Mouse (Mus musculus): ENCODE results near the gene Gck.
A peak's percentile ranks its signal among the peaks of the same experiment; 100 is the strongest.

Gene Gck

DNA sequence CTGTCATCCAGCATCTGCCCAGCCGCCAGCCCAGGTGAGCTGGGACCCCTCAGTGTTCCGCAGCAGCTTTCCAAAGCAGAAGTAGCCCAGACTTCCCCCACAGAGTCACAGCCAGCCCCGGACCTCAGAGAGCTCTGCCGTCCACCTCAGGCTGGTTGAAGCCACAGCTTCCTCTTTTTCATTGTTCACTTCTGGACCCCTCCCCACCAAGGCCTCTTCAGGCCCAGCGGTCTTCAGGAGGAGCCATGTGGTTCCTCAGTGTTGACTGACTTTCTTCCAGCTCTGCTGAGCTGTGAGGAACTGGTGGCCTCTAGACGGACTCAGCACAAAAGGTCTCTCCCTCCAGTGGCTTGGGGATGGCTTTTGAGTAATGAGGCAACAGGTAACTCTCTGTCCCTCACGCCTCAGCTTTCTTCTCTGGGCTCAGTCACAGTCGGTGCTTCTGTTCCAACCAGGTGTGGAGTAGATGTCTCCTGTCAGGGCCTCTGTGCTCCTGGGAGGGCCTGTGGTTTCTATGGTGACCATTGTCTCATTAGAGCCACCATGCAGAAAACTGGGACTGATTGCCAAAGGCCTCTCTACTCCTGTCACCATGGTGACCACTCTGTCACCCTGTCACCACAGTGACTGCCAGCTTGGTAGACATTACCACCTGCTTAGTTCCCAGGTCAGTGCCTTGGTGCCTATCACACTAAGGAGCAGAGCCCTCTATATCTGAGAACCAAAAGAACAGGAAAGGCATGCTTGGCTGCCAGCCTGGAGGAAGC lies at the start of gene Gck:
Gck (minus strand) TSS at position 496 of the 767 bp plus-strand sequence.
- no peak for DNase-seq (ENCODE audit: low spot score in 2 of 2)

DNA sequence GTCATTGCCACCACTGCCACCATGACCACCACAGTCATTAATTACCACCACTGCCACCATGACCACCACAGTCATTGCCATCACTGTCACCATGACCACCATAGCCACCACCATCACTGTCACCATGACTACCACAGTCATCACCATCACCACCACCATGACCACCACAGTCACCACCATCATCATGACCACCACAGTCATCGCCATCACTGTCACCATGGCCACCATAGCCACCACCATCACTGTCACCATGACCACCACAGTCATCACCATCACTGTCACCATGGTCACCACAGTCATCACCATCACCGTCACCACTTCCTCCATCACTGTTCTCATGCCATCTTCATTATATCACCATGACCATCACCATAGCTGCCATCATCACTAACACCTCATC lies 48.6 kb upstream of the Gck start:
- no peak for DNase-seq (ENCODE audit: low spot score in 2 of 2)

DNA sequence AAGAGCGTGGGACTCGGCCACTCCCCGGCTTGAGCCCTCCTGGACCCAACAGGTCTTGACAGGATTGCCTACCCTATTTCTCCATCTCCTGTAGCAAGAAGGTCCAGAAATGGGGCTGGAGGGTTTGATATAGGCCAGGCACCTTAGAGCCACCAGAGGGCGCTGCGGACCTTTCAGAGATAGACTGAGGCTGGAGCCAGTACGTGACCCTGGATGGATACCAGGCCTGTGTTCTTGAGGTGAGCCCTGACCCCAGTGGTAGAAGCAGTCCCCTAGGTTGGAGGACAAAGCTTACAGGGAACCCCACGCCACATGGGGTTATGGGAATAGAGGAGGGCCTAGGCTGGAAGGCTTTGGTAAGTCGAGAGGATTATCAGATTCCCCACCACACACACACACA lies 46.1 kb upstream of the Gck start:
- DNase-seq (ENCODE audit: low spot score in 2 of 2) = peak in 1 of 2 experiments; percentile 68

DNA sequence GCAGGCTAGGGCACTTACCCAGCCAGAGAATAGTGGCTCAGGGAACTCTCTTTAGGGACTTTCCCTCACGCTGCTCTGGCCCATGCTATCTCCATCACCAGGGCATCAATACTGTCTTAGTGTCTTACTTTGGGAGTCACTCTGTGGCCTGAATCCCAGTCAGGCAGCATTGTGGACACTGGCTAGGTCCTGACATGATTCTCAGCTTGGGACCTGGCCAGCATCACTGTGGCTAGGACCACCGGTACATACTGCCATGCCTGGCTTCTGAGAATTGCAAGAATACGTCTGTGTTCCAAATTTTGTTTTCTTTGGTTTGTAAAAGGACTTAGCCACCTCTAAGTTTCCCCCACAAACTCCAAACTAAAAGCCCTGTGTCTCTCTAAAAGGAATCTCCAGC lies 45.0 kb upstream of the Gck start:
- DNase-seq (ENCODE audit: low spot score in 2 of 2) = no peak

DNA sequence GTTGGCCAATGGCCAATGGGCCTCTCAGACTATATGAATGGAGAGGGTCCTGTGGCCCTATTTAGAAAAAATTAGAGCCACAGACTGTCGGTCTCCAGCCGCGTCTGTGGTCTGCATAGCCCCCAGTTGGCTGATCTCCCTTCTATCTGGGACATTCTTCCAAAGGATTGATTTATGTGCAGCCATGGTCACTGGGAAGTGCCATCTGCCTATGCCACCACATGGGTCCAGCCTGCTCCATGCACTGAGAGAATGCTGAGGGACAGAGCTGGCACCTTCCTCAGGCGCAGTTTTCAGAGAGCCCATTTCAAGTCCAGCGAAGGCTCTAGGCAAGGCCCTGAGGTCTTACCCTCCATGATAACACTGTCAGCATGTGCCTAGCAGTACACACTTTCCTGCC lies 44.3 kb upstream of the Gck start:
- no peak for DNase-seq (ENCODE audit: low spot score in 2 of 2)

DNA sequence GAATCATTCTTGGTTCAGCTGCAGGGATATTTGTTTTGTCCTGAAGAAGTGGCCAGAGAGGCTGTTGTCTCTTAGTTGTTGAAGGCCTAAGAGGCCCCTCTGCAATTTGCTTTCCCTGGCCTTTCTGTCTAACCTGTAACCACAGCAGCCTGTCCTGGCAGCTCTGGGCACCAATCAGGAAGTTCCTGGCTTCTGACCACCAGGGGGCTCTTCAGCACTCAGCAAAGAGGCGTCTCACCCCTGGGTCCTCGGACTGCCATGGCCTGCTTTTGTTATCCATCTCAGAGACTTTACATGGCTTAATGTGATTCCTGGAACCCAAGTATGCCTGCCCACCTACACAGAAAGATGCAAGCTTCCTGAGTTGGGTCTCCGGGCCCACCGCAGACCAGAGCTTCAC lies 41.0 kb upstream of the Gck start:
- DNase-seq (ENCODE audit: low spot score in 2 of 2) = no peak

DNA sequence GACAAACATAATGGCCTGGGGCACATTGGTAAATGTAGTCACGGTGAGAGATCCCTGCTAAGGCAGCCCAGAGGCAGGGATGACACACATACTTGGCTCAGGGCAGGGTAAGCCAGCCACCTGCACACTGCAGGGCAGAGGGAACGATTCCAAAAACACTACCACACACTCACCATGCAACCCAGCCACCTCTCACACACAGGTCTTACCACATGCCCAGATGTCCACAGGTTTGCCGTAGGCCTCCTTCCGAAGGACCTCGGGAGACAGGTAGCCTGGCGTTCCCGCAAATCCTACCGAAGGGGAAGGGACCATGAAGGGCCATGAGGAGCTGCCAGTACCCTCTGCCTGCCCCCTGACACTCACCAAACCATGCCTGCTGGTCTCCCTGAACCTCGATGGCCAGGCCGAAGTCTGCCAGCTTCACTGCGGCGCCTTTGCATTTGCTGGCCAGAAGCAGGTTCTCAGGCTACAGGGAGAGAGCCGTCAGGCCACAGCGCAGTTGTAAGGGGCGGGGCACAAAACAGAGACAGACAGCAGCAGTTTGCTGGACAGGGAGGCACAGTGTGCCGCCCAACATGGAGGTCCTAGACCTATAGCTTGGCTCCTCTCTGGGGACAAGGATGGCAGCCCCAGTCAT lies 40.2 kb upstream of the Gck start:
- no peak for DNase-seq (ENCODE audit: low spot score in 2 of 2)

DNA sequence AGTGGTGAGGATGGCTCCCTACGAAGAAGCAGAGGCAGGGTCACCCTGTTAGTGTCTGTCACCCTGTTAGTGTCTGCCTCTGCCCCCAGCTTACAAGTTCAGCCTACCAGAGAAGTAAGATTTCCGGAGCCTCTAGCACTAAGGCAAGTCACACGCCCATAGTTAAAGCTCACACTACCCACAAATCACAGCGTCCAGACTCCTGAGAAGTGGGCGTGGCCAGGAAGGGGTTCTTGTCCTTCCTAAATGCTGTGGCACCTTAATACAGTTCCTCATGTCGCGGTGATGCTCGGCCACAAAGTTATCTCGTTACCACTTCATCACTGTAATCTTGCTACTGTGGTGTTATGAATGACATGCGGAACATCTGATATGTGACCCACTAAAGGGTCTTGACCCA lies 38.2 kb upstream of the Gck start:
- no peak for DNase-seq (ENCODE audit: low spot score in 2 of 2)

DNA sequence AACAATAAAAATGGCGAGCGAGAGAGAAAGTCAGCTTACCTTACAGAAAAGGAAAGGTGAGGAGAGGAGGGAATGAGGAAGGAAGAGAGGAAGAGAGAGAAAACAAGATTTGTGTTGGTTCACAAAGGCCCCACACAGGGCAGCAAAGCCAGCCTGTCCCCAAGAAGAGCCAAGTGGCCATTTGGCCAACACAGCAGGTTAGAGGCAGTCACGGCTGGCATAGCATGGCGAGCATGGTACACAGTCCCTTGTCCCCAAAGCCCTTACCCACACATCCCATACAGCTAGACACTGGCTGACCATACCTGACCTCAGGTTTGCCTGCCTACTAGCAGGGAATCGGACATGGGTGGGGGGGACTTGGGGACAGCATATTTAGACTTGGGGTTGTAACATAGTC lies 33.7 kb upstream of the Gck start:
- DNase-seq (ENCODE audit: low spot score in 2 of 2) = no peak

DNA sequence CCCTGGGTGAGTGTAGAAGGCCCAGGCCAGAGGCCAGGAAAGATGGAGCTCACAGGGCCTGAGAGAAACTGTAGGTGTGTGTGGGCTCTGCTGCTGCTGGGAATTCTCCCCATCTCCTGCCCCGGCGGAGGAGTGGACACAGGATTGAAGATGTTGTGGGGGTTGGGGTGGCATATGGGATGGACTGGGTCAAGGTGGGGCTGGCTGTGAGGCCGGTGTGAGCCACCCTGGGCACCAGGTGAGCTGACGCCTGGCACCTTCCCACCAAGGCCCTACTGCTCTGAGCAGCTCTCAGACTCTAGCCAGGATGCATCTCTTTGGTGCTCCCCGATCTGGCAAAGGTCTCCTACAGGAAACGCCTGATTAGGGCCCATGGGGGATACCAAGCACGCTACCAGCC lies 31.4 kb upstream of the Gck start:
- no peak for DNase-seq (ENCODE audit: low spot score in 2 of 2)

DNA sequence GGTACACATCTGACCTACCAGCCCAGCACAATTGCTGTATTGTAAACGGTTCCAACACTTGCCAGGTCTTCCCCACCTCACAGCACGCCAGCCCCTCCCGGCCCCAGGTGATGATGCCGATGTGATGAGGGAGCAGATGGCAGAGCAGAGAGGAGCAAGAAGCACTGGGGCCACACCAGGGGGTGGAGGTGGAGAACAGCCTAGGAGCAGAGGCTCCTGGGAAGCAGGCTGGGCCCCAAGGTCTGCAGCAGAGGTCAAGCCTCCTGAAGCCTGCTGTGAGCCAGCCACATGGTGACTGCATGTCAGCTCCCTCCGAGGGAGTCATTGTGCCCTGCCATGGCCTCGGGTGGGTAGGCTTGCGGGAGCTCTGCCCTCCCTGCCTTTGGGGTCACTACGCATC lies 30.7 kb upstream of the Gck start:
- DNase-seq (ENCODE audit: low spot score in 2 of 2) = no peak

DNA sequence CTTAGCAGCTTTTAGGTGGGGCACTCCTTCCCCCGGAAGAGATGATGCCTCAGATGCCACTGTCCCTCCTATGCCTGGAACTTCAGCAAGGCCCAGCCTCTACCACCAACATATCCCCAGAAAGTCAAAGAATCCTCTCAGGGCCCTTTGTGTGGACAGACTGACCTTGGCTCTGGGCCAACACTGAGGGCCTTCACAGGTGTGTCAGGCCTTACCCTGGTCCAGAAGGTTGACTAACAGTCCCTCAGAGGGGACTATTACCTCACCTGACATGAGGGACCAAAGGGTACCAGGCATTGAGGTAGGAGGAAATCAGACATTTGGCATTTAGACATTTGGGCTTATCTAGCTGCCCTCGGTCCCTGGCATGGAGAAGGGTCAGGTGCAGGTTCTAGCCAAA lies 30.2 kb upstream of the Gck start:
- DNase-seq (ENCODE audit: low spot score in 2 of 2) = no peak

DNA sequence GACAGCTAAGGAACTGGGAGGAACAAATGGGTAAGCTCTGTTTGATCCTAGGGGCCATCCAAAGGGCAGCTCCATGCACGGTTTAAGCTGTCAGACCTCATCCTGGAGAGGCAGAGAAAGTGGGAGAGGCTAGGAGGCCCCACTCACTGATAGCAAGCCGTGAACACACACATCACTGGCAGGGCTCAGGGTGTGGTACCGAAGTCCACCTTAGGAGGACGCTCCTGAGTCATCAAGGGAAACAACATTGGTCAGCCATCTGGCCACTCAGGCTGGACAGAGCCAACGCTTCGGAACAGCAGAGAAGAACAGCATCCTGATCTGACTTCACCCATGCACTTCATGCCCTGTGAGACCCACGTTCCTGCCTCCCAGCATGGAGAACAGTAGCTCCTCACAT lies 29.2 kb upstream of the Gck start:
- no peak for DNase-seq (ENCODE audit: low spot score in 2 of 2)

DNA sequence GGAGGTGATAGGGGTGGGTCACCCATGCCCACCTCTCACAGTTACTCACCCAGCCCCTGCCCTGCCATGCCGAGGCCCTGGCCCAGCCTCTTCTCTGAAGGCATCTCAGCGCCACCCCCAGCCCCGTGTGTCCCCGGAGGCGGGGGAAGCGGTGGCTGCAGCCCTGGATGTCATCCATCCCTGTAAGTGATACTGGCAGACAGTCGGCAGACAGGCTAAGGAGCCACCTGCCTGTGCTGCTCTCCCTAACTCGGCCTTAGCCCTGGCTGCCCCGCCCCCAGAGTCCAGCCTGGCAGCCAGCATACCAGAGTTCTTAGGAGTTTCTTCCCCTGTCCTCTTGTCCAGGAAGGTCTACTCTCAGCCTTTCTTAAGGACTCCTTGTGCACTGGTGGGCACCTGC lies 26.2 kb upstream of the Gck start:
- DNase-seq (ENCODE audit: low spot score in 2 of 2) = no peak

DNA sequence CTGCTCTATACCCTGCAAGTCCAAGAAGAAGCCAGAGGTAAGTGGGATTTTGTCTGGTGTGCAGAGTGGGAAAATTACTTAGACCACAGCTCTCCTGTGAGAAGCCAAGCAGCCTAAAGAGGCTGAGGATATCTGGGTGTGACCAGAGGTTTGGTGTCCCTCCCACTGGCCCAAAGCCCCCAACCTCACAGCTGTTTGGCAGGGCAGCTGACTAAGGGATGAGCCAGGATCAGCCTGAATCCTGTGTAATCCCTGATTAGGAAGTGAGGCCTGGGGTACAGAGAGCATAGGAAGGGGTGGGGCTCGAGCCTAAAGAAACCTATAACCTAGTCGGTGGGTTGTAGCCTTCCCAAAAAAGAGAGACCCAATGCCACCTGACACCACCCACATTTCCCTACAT lies 25.2 kb upstream of the Gck start:
- no peak for DNase-seq (ENCODE audit: low spot score in 2 of 2)

DNA sequence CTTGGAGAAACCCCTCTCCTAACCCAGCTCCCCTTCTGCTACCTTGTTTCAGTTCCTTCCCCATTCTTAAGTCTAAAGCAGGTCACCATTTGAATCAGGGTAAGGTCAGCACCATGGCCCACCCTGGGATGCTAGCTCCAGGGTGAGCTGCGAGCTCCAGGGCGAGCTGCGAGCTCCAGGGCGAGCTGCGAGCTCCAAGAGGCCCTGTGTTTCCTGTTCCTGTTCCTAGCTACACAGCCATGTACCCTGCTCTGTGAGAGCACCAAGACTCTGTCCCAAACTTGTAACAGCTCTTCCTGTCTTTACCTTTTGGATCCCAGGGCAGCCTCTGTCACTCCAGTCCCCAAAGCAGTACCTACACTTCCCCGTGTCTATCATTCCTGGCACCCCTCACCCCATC lies 24.2 kb upstream of the Gck start:
- no peak for DNase-seq (ENCODE audit: low spot score in 2 of 2)

DNA sequence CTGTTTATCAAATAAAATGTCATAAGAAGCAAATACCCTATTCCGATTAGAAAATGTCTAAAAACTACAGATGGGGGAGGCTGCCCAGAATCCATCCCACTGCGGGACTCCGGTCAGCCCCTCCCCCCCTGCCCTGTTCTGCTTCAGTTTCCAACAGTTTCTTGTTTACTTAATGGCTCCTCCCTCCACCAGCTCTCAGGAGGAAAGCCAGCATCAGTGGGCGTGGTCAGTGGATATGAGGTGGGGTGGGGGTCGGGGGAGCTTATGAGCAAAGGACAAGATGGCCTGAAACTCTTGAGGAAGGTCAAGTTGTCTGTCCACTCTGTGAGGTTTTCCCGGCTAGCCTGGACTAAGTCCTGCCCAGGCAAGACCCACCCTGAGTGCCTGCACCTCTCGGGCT lies 23.3 kb upstream of the Gck start:
- DNase-seq (ENCODE audit: low spot score in 2 of 2) = no peak

DNA sequence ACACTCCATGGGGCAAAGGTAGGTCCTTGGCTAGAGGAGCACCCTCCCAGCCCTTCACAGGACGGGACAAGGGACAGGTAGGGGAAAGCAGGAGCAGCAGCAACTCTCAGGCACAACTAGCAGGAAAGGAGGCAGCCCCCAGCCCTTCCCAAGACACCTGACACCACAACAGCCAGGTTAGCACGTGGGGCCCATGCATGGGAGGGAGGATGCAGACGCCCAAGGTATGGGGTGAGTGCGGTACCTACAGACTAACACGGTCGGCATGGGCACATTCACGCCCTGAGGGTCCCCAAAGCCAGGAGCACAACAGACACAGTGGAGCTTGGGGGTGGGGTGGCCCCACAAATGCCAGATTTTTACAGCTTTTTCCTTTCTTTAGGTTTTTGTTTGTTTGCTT lies 21.3 kb upstream of the Gck start:
- DNase-seq (ENCODE audit: low spot score in 2 of 2) = no peak

DNA sequence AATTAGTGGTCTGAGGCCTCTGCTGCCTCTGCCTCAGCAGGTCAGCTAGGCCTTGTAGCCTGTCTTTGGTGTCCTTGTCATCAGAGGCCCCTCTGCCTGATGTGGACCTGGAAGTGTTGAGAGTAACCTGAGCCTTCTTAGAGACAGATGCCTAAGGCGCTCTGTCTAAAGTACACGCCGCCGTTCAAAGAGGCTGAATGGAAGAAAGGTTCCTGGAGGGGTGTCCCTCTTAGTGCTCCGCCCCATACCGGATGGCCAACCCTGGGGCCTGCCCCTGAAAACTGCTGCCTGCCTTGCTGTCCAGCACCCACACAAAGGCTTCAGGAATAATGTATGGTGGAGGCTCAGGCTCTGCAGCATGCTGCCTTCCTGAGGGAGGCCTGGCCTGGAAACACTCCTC lies 18.3 kb upstream of the Gck start:
- DNase-seq (ENCODE audit: low spot score in 2 of 2) = no peak

DNA sequence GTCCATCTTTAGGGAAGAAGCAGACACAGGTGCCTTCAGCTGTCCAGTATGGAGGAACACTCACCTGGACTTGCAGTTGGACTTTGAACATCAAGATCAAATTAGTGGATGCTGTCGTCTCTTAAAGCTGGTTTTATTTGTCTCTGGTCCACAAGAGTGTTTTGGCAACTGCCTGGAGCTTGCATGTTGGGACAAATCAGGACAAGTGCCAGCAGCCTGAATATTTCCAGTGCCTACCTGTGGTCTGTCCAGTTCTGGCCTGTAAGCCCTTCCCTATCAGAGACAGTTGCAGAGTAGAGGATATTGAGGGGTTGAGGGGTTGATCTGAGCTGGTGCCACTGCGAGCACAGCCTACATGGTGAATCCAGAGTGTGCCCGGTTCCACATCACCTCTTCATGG lies 16.9 kb upstream of the Gck start:
- no peak for DNase-seq (ENCODE audit: low spot score in 2 of 2)

DNA sequence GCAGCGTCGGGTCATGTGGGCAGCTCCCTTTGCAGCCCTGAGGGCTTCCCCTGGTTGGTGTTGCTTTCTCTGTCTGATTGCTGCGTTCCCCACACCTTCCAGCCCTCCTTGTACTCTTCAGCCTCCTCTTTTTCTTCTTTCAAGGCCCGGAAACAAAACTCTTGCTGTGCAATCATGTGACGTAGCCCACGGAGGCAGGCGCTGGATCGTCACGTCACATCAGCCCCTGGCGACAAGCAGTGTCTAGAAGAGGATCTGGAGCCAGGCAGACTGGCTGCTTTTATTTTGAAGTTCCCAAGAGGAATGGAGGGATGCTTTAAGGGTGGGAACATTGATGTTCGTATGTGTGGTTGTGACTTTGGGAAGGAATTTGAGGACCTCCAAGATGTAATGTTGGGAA lies 16.0 kb upstream of the Gck start:
- no peak for DNase-seq (ENCODE audit: low spot score in 2 of 2)

DNA sequence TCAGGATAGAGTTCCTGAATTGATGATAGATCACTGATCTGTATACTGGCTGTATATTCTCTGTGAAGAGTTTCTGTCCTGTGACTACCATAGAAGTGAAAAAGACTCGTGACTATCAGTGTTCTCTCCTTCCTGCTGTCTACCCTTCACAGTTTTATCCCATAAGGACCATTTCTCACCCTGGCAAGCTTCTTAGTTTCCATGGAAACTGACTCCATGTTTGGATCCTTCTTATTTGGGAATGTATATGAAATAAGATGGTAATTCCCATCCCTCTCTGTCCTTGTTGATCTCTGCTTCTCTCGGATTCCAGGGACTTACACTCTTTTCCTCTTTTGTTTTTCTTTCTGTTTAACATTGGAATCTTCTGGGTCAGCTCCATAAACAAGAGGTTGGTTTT lies 10.2 kb upstream of the Gck start:
- DNase-seq (ENCODE audit: low spot score in 2 of 2) = no peak

DNA sequence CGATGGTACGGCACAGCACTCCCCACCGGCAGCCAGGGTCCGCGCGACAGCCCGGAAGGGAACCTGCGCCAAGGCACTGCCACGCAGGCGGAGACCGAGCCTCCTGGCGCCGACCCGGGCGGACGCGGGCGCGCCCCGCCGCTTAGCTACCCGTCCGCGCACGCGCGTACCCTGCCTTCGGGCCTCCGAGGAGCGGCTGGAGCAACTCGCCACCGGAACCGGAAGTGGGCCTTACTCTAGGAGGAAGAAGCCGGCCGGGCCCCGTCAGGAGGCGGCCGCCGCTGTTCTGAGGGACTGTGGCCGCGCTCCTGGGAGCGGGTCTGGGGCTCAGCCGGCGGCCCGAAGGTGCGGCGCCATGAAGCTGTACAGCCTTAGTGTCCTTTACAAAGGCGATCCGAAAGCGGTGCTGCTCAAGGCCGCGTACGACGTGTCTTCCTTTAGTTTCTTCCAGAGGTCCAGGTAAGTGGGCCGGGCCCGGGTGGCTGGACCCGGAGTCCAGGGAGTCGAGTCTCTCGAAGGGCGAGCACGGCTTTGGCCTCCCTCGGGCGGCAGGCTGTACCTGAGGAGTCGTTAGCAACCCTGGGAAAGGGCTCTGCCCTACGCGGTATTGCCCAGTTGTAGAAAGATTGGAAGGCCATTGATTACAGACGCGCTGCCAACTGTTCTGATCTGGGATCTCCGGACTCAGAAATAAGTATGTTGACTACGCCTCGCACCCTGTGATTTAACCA lies 5.8 kb upstream of the Gck start, which contains the start of gene Ykt6:
Ykt6 (plus strand) TSS at position 148 of the 731 bp plus-strand sequence.
- peak; percentile 91 for DNase-seq (ENCODE audit: low spot score in 2 of 2)

Data from right cerebral cortex, postnatal 36 days (tissue).